Mouse (Mus musculus) ES-E14 (cell line): Measurements from ENCODE around the gene Slco1a5.

Source experiments
- CHD2 ChIP-seq: IDR thresholded peaks from 2 replicates; pipeline ENCODE4 v1.6.1; 2014; ENCODE audit warnings: mild to moderate bottlenecking, low read depth, low read length, inconsistent platforms
- ZC3H11A ChIP-seq: IDR thresholded peaks from 2 replicates; pipeline ENCODE4 v1.6.1; 2012; ENCODE audit warnings: low read depth, mild to moderate bottlenecking, inconsistent platforms, low read length, borderline replicate concordance
- ZNF384 ChIP-seq: IDR thresholded peaks from 2 replicates; pipeline ENCODE4 v1.6.1; 2012; ENCODE audit warnings: low read depth, low read length, inconsistent platforms

GRCm38 (mm10) chr6:142191962-142192361, 130.8 kb downstream of the Slco1a5 start:
- TF ChIP-seq ZNF384 (no peak), ZC3H11A (no peak), CHD2 (no peak)
